9 mouse cellular contexts compared by ENCODE assay signal in the genomic region with DNA sequence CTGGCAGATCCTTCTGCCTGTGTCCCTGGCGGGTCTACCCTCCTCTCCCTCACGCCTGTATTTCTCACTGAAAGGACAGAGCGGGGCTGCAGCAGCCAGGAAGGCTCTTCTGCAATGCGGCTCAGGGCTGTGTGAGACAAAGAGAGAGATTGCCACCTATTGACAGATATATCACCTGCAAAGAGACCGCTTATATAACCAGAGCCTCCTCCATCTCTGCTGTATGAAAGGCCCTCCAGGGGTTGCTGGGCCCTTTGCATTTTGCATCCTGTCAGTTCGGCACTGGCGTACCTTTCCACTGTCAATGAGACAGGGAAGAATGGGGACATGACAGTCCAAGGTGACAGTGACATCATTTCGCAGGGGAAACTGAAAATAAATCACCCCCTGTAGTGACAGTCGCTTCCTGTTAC. TPM values are rescaled to one million over a fixed set of nuclear protein-coding genes. Genes with fewer than 3 reads are reported as not detected.
A peak's percentile ranks its signal among the peaks of the same experiment; 100 is the strongest.
DNase-seq lines count a peak whose midpoint lies in the region; ATAC-seq and TF ChIP-seq lines count a peak whose summit lies in the region.
"Had no signal": no experiment of that assay in that cellular context is flagged by ENCODE, and none has a peak within 500 bp of the region (broad histone marks: within the 10 kb centered on the region; RNA-seq: fewer than 3 reads in every experiment).

No protein-coding gene starts in this region.

- H3K27ac ChIP-seq in lung, embryonic 14.5 days (ENCODE audit: low read depth): peak overlapping the region; percentile 63
- no peak overlapping the region for H3K27ac ChIP-seq in intestine, postnatal 0 days (ENCODE audit: low read depth, low read length)
- peak overlapping the region; percentile 52 for H3K27ac ChIP-seq in neural tube, embryonic 14.5 days (ENCODE audit: low read depth, low read length)

- peaks cover 16% of the 10 kb centered on the region for H3K4me1 ChIP-seq in lung, embryonic 14.5 days (ENCODE audit: insufficient read depth)
- peaks cover 3% of the 10 kb centered on the region; the same call in 1 of the 2 replicates for H3K4me1 ChIP-seq in intestine, postnatal 0 days (replicated peaks; ENCODE audit: control insufficient read depth, insufficient read depth, low read length)
- H3K4me1 ChIP-seq in neural tube, embryonic 14.5 days (ENCODE audit: control insufficient read depth, insufficient read depth, low read length): peaks cover 18% of the 10 kb centered on the region; the same call in 1 of the 2 replicates

- H3K9me3 ChIP-seq in lung, embryonic 14.5 days (ENCODE audit: low read depth, low read length): no peaks in the 10 kb centered on the region
- no peaks in the 10 kb centered on the region for H3K9me3 ChIP-seq in intestine, postnatal 0 days (ENCODE audit: control insufficient read depth)
- no peaks in the 10 kb centered on the region for H3K9me3 ChIP-seq in neural tube, embryonic 14.5 days (ENCODE audit: control insufficient read depth, low read length)

- no peak overlapping the region for H3K4me3 ChIP-seq in lung, embryonic 14.5 days (ENCODE audit: low read depth, low read length)
- no peak overlapping the region for H3K4me3 ChIP-seq in intestine, postnatal 0 days (ENCODE audit: low read depth, low read length)
- H3K4me3 ChIP-seq in neural tube, embryonic 14.5 days (ENCODE audit: low read depth, low read length): no peak overlapping the region

- no peak for TF ChIP-seq POLR2A in brain, embryonic 14.5 days (IDR thresholded peaks at IDR 0.05; ENCODE audit: borderline replicate concordance, extremely low read depth, insufficient read depth, insufficient read length, poor library complexity, severe bottlenecking)

- H3K4me2 ChIP-seq in lung, embryonic 14.5 days: no peak overlapping the region
- H3K4me2 ChIP-seq in intestine, postnatal 0 days (replicated peaks; ENCODE audit: low read depth): no peak overlapping the region
- H3K4me2 ChIP-seq in neural tube, embryonic 14.5 days (ENCODE audit: low read depth, low read length): no peak overlapping the region

- ATAC-seq in lung, embryonic 14.5 days (ENCODE audit: insufficient read depth): peak; percentile 23; the same call in 1 of the 2 replicates
- no peak; the same call in 1 of the 2 replicates for ATAC-seq in intestine, postnatal 0 days
- ATAC-seq in neural tube, embryonic 14.5 days (ENCODE audit: low read depth): peak; percentile 85

- DNase-seq in lung, embryonic 14.5 days: peak; percentile 53
- DNase-seq in lung, postnatal 14 days: no peak
- DNase-seq in brain, embryonic 14.5 days (ENCODE audit: low read depth): peak; percentile 86
- peak; percentile 57 to 68 for DNase-seq in frontal cortex, postnatal 36 days (ENCODE audit: low spot score in 2 of 2)
- peak; percentile 46 to 67 for DNase-seq in left cerebral cortex, postnatal 10 days (ENCODE audit: extremely low spot score in 1 of 2, low spot score in 2 of 2)
- no peak for DNase-seq in urinary bladder, postnatal 14 days (ENCODE audit: low spot score)

- no peaks in the 10 kb centered on the region for H3K27me3 ChIP-seq in lung, embryonic 14.5 days (ENCODE audit: insufficient read depth, low read length)
- H3K27me3 ChIP-seq in intestine, postnatal 0 days (replicated peaks; ENCODE audit: control insufficient read depth, insufficient read depth, low read length): no peaks in the 10 kb centered on the region
- H3K27me3 ChIP-seq in neural tube, embryonic 14.5 days (ENCODE audit: control insufficient read depth, insufficient read depth, low read length): no peaks in the 10 kb centered on the region

- H3K36me3 ChIP-seq in lung, embryonic 14.5 days (ENCODE audit: insufficient read depth): peaks cover 27% of the 10 kb centered on the region
- H3K36me3 ChIP-seq in intestine, postnatal 0 days (ENCODE audit: control insufficient read depth, insufficient read depth): 0 out of 2 replicates have a peak, but pooled peaks cover 5% of the 10 kb centered on the region
- no peaks in the 10 kb centered on the region for H3K36me3 ChIP-seq in neural tube, embryonic 14.5 days (ENCODE audit: control insufficient read depth, insufficient read depth, low read length)

- 29% methylated on average over 9 of the region's 9 CpGs for WGBS in lung, embryonic 14.5 days
- 57% methylated on average over 9 of the region's 9 CpGs for WGBS in intestine, postnatal 0 days
- WGBS in neural tube, embryonic 14.5 days: 33% methylated on average over 9 of the region's 9 CpGs

- intact Hi-C loops in left cerebral cortex, postnatal 10 days (cut with DNase I): loop anchor here (5.0 to 10.0 kb wide), 2 partner anchors 130 to 132 kb away; no protein-coding TSS in a partner anchor

- no peak overlapping the region for H3K9ac ChIP-seq in lung, embryonic 14.5 days
- H3K9ac ChIP-seq in intestine, postnatal 0 days (ENCODE audit: low read depth, low read length): no peak overlapping the region
- H3K9ac ChIP-seq in neural tube, embryonic 14.5 days (replicated peaks; ENCODE audit: low read depth, low read length): peak overlapping the region; percentile 26

- peak; percentile 47 for TF ChIP-seq CTCF in lung, embryonic 14.5 days (IDR thresholded peaks at IDR 0.05; ENCODE audit: low read depth)
- peak; percentile 44; the same call in 1 of the 2 replicates for TF ChIP-seq CTCF in brain, embryonic 14.5 days (IDR thresholded peaks at IDR 0.05; ENCODE audit: borderline replicate concordance, extremely low read depth, insufficient read depth, insufficient read length)
- peak; percentile 69 for TF ChIP-seq CTCF in intestine, postnatal 0 days (IDR thresholded peaks at IDR 0.05; ENCODE audit: low read depth)

RNA-seq across cellular contexts. Expression of gene Fstl1, which starts 35.8 kb away (rescaled TPM):
- 460 and 502 TPM in 2 replicates for polyA plus RNA-seq in lung, embryonic 14.5 days (2014; fragmentation: Nextera tagmentation; extraction: Ambion mirVana)
- 54.2 and 79.7 TPM in 2 replicates for polyA plus RNA-seq in brain, embryonic 14.5 days (2012; rRNA removed)
- polyA plus RNA-seq in intestine, postnatal 0 days (2015; fragmentation: Nextera tagmentation; extraction: Ambion mirVana): 125 and 139 TPM in 2 replicates
- 10 to 100 TPM; 67.0 to 71.9 TPM for total RNA-seq in left cerebral cortex, postnatal 10 days (2021)
- polyA plus RNA-seq in neural tube, embryonic 14.5 days (2014; fragmentation: Nextera tagmentation; extraction: Ambion mirVana): 62.8 and 170 TPM in 2 replicates

RNA-seq across cellular contexts. Expression of gene Gm36028, which starts 48.5 kb away (rescaled TPM):
- 0.38 and 0.46 TPM in 2 replicates for polyA plus RNA-seq in lung, embryonic 14.5 days (2014; fragmentation: Nextera tagmentation; extraction: Ambion mirVana)
- polyA plus RNA-seq in brain, embryonic 14.5 days (2012; rRNA removed): 0.25 and 0.43 TPM in 2 replicates
- polyA plus RNA-seq in intestine, postnatal 0 days (2015; fragmentation: Nextera tagmentation; extraction: Ambion mirVana): 6.2 and 6.6 TPM in 2 replicates
- under 1 TPM in 1 of 2 experiments, not detected in 1; 0.32 TPM for total RNA-seq in left cerebral cortex, postnatal 10 days (2021)
- polyA plus RNA-seq in neural tube, embryonic 14.5 days (2014; fragmentation: Nextera tagmentation; extraction: Ambion mirVana): 0.37 TPM in 1 of 2 replicates, not detected in the other
- total RNA-seq: layer of hippocampus, adult 8-10 months had no signal

RNA-seq across cellular contexts. Expression of gene Lrrc58, which starts 55.7 kb away (rescaled TPM):
- polyA plus RNA-seq in lung, embryonic 14.5 days (2014; fragmentation: Nextera tagmentation; extraction: Ambion mirVana): 73.9 and 78.4 TPM in 2 replicates
- 21.9 and 32.2 TPM in 2 replicates for polyA plus RNA-seq in brain, embryonic 14.5 days (2012; rRNA removed)
- polyA plus RNA-seq in intestine, postnatal 0 days (2015; fragmentation: Nextera tagmentation; extraction: Ambion mirVana): 27.6 and 30.8 TPM in 2 replicates
- 100 to 1,000 TPM; 101 to 114 TPM for total RNA-seq in left cerebral cortex, postnatal 10 days (2021)
- 57.5 and 59.0 TPM in 2 replicates for polyA plus RNA-seq in neural tube, embryonic 14.5 days (2014; fragmentation: Nextera tagmentation; extraction: Ambion mirVana)

Comparison
In these comparisons a context has a peak if more than half of its experiments do, and no peak if none do; other contexts are left out.
1. DNase-seq: peak in lung, embryonic 14.5 days (single experiment), brain, embryonic 14.5 days (single experiment), frontal cortex, postnatal 36 days (2 of 2) and left cerebral cortex, postnatal 10 days (2 of 2); none in lung, postnatal 14 days (single experiment) and urinary bladder, postnatal 14 days (single experiment).
2. Peak in every context shown above with its lines, with median percentiles within 50 percentile points of each other: CTCF ChIP-seq.